Mouse (Mus musculus) gastrocnemius, adult 8-10 months (tissue): Measurements from ENCODE around the gene Slc15a3. TPM values are rescaled to one million over a fixed set of nuclear protein-coding genes. Genes with fewer than 3 reads are reported as not detected.

Experiments used
- DNase-seq, 2 experiments: peaks; one replicate each; pipeline ENCODE4 v3.0.0; 2022; ENCODE audit warnings: low spot score in 2 of 2
- total RNA-seq, 4 experiments: library from RNA; stranded (reverse); gene quantifications; 2 replicates each; pipeline ENCODE4 v1.2.4; 2022

Slc15a3 gene
- under 1 TPM; 0.08 to 0.45 (median 0.22) TPM for total RNA-seq

DNA sequence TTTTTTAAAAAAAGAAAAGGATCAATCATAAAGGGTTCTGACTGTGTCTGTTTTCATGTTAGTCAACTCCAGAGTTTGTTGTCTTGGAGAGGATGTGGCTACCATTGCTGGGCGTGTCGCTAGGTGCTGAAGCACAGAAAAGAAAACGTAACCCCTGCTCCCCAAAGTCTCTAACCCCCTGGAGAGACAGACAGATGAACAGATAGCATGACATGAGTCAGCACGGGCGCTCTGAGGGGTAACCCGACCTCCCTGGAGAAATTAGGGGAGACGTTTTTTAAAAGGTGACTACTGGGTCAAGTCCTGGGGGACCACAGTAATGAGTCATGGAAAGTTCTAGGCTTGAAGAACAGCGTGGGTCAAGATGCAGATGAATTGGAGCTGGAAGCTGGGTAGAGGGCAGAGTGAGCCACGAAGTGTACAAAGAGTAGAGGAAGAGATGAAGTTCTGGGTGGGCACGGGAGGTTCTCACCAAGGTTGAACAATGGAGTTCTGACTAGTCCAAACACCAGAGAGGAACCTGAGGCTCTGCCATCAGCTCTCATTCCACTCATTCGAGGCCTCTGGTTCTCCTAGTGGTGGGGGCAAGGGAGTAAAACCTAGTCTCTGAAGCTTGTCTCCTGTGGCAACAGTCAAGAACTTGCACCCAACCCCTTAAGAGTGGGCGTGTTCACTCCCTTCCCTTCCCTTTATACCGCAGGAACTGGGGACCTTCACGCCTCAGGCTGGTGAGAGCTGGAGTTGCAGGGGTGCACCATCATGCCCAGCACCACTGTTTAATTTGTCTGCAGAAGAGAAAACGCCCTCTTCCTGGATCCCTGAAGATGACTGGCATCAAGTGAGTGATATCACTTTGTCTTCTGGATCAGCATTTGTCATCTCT is at the start of gene Slc15a3:
Gene Slc15a3, plus strand, starts transcription at position 718 of the 883 bp plus-strand sequence.
- DNase-seq, result no peak

DNA sequence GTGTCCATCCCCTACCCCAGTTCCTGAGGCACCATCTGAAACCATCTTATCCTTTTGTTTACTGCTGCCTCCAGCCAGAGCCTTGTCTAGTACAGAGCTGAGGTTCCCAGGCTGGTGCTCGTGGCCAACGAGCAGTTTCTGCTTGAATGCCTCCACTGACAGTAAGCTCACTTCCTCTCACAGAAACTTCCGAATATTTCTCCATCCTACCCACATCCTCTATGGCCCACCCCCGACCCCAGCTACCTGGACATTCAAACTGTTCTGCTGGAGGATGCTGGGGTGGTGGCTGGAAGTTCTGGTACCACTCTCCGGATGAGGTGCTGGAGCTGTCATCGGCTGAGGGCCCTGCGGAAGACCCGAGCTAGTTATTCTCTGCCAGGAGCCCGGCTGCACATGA is 49.2 kb upstream of the Slc15a3 start:
- no peak for DNase-seq

DNA sequence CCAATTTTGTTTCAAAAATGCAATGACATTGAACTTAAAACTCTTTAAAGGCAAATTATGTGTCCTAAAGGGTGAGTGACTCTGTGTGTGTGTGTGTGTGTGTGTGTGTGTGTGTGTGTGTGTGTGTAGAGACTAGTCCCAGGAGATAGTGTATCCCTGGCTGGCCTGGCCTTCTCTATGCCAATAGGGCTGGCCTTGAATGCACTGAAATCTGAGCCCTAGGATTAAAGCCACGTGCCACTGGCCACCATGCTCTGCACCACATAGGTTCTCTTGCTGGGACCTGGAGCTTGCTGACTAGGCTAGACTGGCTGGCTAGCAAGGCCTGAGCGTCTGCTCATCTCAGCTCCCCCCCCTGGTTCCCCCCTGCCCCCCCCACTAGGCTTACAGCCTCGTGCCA is 46.5 kb upstream of the Slc15a3 start:
- DNase-seq, result peak; percentile 56 to 81

DNA sequence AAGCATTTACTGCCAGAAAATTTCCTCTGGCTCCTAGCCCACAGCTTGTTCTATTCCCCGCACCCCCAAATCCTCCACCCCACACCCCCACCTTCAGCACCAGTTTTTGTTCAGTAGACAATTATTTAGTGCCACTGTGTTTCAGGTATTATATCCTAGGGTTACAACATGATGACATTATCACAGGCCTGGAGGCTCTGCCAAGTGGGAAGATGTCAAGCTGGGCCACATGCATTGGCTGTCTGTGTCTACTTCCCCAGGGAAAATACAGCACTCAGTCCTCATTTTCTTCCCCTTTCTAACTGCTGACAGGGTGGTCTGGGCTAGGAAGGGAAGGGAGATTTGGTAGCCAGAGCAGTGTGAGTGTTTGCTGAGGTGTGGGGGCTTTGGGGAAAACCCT is 44.6 kb upstream of the Slc15a3 start:
- DNase-seq, result no peak

- DNase-seq, result no peak
Measured at GRCm38 (mm10) chr19:10798576-10798975, 41.0 kb upstream of the Slc15a3 start.

DNA sequence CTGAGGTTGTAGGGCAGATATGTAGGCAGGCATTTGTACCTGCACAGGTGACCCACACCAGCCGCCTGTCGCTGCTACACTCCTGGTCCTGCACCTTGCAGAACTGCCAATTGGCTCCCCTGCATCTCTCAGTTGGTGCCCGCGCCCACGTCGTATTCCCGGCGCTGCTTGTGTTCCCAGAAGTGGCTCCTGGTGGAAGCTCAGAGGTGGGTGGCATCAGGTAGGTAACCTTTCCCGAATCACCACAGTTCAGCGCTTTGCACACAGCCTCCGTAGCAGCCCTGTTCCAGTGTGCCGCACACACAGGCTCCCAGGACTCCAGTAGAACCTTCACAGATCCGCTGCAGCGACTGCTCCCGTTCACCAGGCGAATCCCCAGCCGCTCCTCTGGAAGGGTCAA is 40.4 kb upstream of the Slc15a3 start:
- DNase-seq, result no peak

DNA sequence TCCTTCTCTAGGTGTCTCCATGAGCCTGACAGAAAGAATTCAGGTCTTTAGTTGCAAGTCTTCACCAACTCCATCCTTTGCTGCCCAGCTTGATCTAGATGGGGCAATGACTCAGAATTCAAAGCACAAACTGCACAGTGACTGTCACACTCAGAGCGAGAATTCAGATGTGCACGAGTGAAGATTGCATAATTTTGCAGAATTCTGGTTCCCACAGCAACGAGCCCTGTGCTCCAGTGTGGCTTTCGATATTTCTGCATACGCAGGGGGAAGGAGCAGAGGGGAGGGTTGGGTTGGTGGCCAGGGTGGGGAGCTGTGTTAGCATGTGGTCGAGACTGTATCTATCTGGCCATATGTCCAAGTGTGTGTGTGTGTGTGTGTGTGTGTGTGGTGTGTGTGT is 38.5 kb upstream of the Slc15a3 start:
- no peak for DNase-seq

- DNase-seq, result no peak
Measured at GRCm38 (mm10) chr19:10801906-10802305, 37.6 kb upstream of the Slc15a3 start.

GRCm38 (mm10) chr19:10803751-10804150 is 35.8 kb upstream of the Slc15a3 start:
- DNase-seq, result no peak

GRCm38 (mm10) chr19:10804850-10805660 is 34.5 kb upstream of the Slc15a3 start:
- DNase-seq, result no peak

DNA sequence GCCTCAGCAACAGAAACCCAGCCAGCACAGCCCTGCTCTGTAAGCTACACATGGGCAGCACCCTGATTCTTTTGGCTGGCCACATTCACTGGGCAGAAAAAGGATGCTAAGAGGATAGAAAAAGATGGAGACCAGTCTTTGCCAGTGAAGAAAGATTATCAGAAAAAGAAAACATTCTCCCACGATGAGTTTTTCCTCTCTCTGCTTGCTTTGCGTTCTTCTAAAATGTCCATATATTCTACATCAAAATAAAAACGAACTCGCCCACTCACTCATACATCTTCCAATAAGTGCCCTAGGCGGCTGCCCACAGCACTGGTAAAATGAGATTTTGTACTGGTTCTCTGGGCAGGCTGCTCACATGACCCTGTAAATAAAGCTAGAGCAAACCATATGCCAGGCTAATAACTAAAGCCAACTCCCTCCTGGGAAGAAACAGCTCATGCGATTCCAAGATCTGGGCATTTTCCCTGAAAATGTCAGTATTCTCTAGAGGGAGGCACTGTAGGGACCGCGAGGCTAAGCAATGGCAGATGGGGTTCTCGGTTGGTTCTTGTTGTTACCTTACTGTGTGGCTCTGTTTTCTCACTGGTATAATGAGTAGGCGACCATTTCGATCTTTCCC is 33.8 kb upstream of the Slc15a3 start:
- DNase-seq, result no peak

DNA sequence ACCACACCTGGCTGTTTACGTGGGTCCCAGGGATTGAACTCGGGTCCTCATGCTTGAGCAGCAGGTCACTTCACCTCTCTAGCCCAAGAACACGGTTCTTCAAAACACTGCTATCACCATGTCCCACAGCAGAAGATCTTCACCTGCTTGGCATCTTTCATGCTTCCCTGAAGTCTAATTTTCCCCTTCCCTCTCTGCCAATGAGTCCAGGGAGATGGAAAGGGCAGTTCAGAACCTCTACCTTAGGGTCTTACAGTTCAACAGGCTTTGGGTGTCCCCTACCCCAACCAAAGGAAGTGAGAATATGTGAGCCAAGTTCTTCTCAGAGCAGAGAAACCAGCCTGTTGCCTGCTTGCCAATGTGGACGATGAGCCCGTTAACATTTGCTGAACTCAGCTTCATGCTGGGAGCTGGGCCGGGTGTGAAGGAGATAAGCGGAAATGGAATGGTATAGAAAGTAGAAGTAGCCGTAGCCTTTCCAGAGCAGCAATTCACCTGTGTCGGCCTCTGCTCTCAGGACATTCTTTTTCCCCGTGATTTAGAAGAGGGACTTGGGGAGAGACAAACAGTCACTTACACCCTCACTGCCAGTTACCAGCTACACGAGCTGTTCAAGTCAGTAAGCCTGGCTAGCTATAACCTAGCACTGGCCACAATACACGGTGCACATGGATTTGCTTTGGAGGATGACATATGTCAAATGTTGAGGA is 30.8 kb upstream of the Slc15a3 start:
- no peak for DNase-seq

DNA sequence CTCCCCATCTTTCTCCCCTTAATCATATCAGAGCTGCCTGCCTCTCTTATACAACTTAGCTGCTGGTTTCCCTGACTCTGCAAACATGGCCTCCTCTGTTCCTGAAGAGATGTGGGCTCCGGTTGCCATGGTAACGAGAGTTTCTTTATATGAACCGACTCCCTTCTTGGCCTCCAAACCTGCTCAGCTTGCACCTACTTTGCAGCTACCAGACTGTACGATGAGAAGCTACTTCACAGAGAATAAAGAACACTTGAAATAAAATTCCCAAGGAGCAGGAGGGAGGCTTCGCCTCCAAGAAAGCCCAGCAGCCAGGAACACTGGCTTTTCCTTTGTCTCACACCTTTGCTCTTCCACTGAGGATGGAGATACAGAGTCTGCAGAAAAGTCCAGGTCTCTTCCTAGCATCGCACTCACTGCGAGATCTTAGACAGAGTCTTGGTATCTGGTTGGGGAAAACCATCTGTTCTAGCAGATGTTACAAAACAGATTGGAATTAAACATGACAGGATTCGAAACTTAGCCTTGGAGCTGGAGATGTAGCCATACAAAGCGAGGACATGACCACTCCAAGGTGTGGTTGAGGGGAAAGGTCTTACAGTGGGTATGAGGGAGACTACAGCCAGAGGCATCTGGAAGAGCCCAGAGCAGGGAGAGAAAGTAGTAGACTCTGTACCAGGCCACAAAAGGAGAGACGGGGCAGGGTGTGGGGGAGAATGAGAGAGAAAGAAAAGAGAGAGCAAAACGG is 29.9 kb upstream of the Slc15a3 start:
- DNase-seq, result no peak

DNA sequence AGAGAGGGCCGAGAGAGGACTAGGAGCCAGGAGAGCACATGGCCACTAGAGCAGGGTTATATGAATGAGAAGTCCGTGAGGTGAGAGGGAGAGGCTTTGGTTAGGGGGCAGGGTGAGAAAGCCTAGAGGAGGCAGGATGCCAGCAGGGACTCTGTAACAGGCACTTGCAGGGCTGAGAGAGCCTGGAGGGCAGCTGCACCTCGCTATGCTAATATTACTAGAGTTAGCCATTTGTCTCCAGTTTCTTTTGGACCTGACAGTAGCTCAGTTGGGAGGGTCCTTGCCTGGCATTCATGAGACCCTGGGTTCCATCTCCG is 29.4 kb upstream of the Slc15a3 start:
- no peak for DNase-seq

DNA sequence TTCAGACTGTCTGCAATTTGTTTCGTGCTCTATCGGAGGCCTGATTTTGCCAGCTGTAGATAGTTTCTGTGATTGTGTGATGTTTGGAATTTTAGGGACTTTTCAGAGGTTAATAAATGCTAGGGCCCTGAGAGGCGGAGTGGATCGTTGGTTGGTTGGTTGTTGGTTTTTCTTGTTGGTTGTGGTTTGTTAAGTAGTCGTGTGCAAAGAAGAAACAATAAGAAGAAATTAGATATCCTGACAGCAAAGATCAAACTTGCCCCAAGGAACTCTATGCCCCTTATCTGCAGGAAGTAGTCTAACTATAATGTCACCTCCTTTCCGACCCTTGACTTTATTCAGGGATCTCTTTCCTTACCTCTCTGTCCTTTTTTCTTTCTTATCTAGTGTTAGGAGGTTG is 28.1 kb upstream of the Slc15a3 start:
- DNase-seq, result no peak

DNA sequence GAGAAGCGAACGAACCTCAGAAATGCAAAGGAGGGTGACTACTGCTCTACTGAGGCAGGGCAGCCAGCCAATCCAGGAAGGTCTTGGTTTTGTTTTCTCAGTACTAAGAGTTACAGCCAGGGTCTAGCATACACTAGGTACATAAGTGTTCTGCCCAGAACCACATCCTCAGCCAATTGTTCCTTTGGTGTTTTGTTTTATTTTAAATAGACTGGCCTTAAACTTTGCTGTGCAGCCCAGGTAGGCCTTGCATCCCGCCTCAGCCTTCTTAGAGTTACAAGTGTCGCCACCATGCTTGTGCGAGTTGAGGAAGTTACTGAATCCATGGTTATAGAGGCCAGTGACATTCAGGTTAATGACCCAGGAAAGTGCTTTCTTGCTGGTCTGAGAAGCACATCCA is 26.5 kb upstream of the Slc15a3 start:
- DNase-seq, result no peak

DNA sequence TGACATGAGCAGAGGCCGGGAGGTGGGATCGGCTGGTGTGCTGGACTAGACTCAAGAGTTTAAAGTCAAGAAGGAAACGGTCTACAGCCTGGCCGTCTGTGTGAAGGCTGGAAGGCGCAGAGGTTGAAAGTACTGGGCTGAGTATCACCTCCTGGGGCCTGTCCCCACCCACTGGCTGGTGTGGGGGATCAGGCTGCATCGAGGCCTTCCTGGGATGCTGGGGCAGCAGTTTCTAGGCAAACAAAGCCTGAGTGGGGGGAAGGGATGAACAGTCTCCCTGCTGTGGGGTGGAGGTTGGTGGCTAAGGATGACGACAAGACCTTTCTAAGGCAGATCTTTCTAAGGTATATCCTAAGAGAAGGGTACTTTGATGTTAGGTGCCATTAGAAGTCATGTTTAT is 25.6 kb upstream of the Slc15a3 start:
- DNase-seq, result no peak

DNA sequence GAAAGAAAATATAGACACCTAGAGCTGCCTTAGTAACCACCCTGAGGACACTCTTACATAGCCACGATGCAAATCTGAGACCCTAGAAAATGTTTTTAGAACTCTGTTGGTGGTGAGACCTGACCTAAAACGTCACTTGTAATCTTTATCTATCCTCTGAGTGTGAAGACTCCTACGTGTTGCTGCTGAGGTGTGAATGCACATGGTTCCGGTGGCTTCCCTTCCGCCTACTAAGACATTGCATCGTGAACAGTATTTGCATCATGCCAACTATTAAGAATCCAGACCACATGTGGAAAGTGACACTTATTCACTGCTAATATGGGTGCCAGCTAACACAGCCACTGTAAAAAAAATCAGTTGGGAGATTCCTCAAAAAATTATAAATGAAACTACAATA is 23.7 kb upstream of the Slc15a3 start:
- no peak for DNase-seq

GRCm38 (mm10) chr19:10816462-10816861 is 23.1 kb upstream of the Slc15a3 start:
- DNase-seq, result no peak

DNA sequence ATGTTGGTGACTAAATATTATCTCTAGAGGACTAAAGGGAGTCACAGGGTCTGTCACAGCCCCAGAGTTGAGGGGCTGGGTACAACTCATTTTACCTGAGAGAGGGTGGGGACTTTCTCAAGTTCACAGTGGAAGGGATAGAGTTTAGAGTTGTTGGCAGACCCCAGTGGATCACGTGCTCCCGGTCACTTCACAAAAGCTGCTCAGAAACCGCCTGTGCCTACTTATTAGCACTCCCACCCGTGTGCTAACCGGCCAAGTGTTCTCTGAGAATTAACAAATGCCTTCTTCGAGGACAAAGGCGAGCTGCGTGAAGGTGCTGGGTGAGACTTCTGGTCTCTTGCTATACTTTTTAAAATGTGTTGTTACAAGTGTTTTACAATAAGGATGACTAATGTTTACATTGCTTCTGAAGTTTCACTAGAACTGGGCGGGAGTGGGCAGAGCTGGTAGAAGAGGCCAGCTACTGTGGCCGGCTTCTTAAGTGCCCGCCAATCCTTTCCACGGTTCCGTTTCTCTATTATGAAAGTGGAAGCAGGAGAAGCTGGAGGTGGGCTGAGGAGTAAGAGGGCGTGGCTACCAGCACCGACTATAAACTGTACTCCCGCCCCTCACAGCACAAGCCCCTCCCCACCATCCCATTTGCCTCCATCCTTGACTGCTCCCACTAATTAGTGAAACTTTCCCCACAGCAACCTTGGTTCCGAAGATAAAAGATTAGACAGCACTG is 21.1 kb upstream of the Slc15a3 start:
- no peak for DNase-seq
